Mouse (Mus musculus): ENCODE data around the gene Ube2d2b. TPM values are rescaled to one million over a fixed set of nuclear protein-coding genes. Genes with fewer than 3 reads are reported as not detected.

The Ube2d2b gene
- polyA plus RNA-seq, 1 experiment from 2014 or later = 0.10 TPM

GRCm38 (mm10) chr5:107858963-107859362 lies 29.1 kb downstream of the Ube2d2b start:
- H3K4me1 ChIP-seq = peaks cover 9% of the 10 kb centered on the region
- H3K27me3 ChIP-seq = no peaks in the 10 kb centered on the region
- H3K9me3 ChIP-seq = no peaks in the 10 kb centered on the region
- no peak overlapping the region for H3K27ac ChIP-seq (replicated peaks)
- no peaks in the 10 kb centered on the region for H3K36me3 ChIP-seq
- H3K4me3 ChIP-seq = no peak overlapping the region
- ATAC-seq (replicated peaks) = no peak
- H3K9ac ChIP-seq (replicated peaks) = no peak overlapping the region
- 51% methylated on average over 2 of the region's 2 CpGs for WGBS
- no peak overlapping the region for H3K4me2 ChIP-seq (replicated peaks)

- no peak overlapping the region for H3K9ac ChIP-seq (replicated peaks)
- H3K27me3 ChIP-seq = no peaks in the 10 kb centered on the region
- 87% methylated on average over 3 of the region's 3 CpGs for WGBS
- no peaks in the 10 kb centered on the region for H3K36me3 ChIP-seq
- no peak for ATAC-seq (replicated peaks)
- peaks cover 10% of the 10 kb centered on the region; the same call in 1 of the 2 replicates for H3K4me1 ChIP-seq
- H3K9me3 ChIP-seq = no peaks in the 10 kb centered on the region
- H3K4me2 ChIP-seq (replicated peaks) = no peak overlapping the region
- H3K27ac ChIP-seq (replicated peaks) = no peak overlapping the region
- H3K4me3 ChIP-seq = no peak overlapping the region
Measured at GRCm38 (mm10) chr5:107863971-107864370, 34.1 kb downstream of the Ube2d2b start.

- no peak overlapping the region for H3K4me2 ChIP-seq (replicated peaks)
- no peaks in the 10 kb centered on the region for H3K36me3 ChIP-seq
- ATAC-seq (replicated peaks) = no peak
- H3K9ac ChIP-seq (replicated peaks) = no peak overlapping the region
- no peaks in the 10 kb centered on the region for H3K9me3 ChIP-seq
- H3K27me3 ChIP-seq = no peaks in the 10 kb centered on the region
- no peak overlapping the region for H3K4me3 ChIP-seq
- peaks cover 10% of the 10 kb centered on the region; the same call in 1 of the 2 replicates for H3K4me1 ChIP-seq
- 74% methylated on average over 2 of the region's 2 CpGs for whole genome bisulfite sequencing
- no peak overlapping the region for H3K27ac ChIP-seq (replicated peaks)
Measured at GRCm38 (mm10) chr5:107866127-107867126, 36.5 kb downstream of the Ube2d2b start.

DNA sequence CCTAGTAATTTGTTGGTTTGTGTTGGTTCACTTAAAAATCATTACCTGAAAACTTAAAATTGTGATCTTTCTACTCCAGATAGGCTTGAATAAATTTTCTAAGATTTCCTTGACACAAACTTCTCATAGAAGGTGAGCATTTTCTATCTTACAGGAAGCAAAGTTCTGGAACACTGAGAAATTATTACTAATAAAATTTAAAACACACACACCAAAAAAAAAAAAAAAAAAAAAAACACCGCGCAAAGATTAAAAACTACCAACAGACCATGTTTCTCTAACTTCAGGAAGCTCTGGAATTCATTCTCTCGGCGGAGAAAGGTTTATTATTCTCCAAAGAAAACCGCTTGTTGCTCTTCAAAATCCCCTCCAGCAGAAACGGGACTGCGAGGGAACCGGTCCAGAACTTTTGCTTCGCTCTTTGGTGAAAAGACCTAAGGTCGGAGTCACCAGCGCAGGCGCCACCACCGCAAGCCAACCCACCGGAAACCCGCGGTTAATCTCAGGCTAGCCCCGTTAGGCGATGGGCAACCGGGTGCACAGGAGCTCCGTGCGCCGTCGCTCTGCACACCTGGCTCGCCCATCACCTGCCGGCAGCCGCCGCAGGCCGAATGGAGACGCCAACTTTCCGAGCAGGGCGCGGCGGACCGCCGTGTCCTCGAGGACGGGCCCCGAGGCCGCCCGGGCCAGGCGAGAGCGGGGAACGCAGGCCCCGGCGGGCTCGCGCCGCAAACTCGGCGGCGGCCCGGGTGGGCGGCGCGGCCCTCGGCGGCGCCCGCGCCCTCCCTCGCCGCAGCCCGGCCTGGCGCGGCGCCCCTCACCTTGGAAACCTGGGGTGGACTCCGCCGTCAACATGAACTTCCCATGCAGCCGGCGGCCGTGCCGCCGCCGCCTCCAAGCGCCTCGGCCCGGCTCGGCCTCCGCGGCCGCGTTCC lies 38.3 kb downstream of the Ube2d2b start:
- H3K9me3 ChIP-seq = no peaks in the 10 kb centered on the region
- peak overlapping the region; percentile 74 for H3K4me2 ChIP-seq (replicated peaks)
- H3K27ac ChIP-seq (replicated peaks) = peak overlapping the region; percentile 91
- H3K27me3 ChIP-seq = no peaks in the 10 kb centered on the region
- H3K4me1 ChIP-seq = peaks cover 10% of the 10 kb centered on the region; the same call in 1 of the 2 replicates
- H3K9ac ChIP-seq (replicated peaks) = peak overlapping the region; percentile 77
- peak overlapping the region; percentile 84 for H3K4me3 ChIP-seq
- ATAC-seq (replicated peaks) = peak; percentile 78
- no peaks in the 10 kb centered on the region for H3K36me3 ChIP-seq
- under 1% methylated on average over 82 of the region's 82 CpGs for WGBS

- peak overlapping the region; percentile 74 for H3K4me2 ChIP-seq (replicated peaks)
- H3K27me3 ChIP-seq = no peaks in the 10 kb centered on the region
- no peaks in the 10 kb centered on the region for H3K9me3 ChIP-seq
- H3K36me3 ChIP-seq = no peaks in the 10 kb centered on the region
- ATAC-seq (replicated peaks) = peak; percentile 98
- H3K4me1 ChIP-seq = peaks cover 10% of the 10 kb centered on the region; the same call in 1 of the 2 replicates
- H3K27ac ChIP-seq (replicated peaks) = peak overlapping the region; percentile 91
- peak overlapping the region; percentile 77 for H3K9ac ChIP-seq (replicated peaks)
- peak overlapping the region; percentile 84 for H3K4me3 ChIP-seq
- WGBS = under 1% methylated on average over 54 of the region's 58 CpGs
Measured at GRCm38 (mm10) chr5:107868905-107869424, 39.1 kb downstream of the Ube2d2b start.

DNA sequence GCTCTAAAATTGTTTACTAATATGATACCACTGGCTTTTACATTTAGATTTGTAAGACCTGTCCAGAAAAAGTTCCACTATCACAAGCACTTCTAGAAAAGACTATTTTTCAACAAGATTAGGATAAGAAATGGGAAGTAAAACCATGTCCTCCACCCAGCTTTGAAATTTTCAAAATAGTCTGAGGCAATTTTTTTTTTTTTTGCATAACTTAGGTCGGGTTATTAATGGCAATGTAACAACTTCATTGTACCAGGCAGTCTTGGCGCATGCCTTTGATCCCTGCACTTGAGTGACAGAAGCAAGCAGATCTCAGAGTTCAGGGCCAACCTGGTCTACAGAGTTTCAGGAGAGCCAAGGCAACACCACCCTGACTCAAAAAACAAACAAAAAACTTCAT lies 39.8 kb downstream of the Ube2d2b start:
- 53% methylated on average over 2 of the region's 2 CpGs for WGBS
- no peak overlapping the region for H3K4me2 ChIP-seq (replicated peaks)
- ATAC-seq (replicated peaks) = no peak
- H3K4me1 ChIP-seq = peaks cover 10% of the 10 kb centered on the region; the same call in 1 of the 2 replicates
- no peak overlapping the region for H3K9ac ChIP-seq (replicated peaks)
- H3K9me3 ChIP-seq = no peaks in the 10 kb centered on the region
- H3K27me3 ChIP-seq = no peaks in the 10 kb centered on the region
- H3K4me3 ChIP-seq = no peak overlapping the region
- H3K36me3 ChIP-seq = no peaks in the 10 kb centered on the region
- H3K27ac ChIP-seq (replicated peaks) = no peak overlapping the region

GRCm38 (mm10) chr5:107873330-107873729 lies 43.4 kb downstream of the Ube2d2b start:
- WGBS = 86% methylated on average over 6 of the region's 6 CpGs

GRCm38 (mm10) chr5:107873886-107874302 lies 44.0 kb downstream of the Ube2d2b start:
- Histone ChIP-seq H3K9me3 (no peaks in the 10 kb centered on the region), H3K4me1 (no peaks in the 10 kb centered on the region), H3K9ac (replicated peaks) (no peak overlapping the region), H3K4me3 (no peak overlapping the region), H3K4me2 (replicated peaks) (no peak overlapping the region), H3K36me3 (no peaks in the 10 kb centered on the region), H3K27me3 (no peaks in the 10 kb centered on the region), H3K27ac (replicated peaks) (no peak overlapping the region)
- no peak for ATAC-seq (replicated peaks)
- 61% methylated on average over 7 of the region's 7 CpGs for WGBS

More at GRCm38 (mm10) chr5:107873330-107873729, 43.4 kb downstream of the Ube2d2b start:
- ATAC-seq (replicated peaks) = no peak
- no peak overlapping the region for H3K4me2 ChIP-seq (replicated peaks)
- H3K27ac ChIP-seq (replicated peaks) = no peak overlapping the region
- no peak overlapping the region for H3K9ac ChIP-seq (replicated peaks)
- no peaks in the 10 kb centered on the region for H3K4me1 ChIP-seq
- H3K4me3 ChIP-seq = no peak overlapping the region
- H3K27me3 ChIP-seq = no peaks in the 10 kb centered on the region
- no peaks in the 10 kb centered on the region for H3K9me3 ChIP-seq
- no peaks in the 10 kb centered on the region for H3K36me3 ChIP-seq

DNA sequence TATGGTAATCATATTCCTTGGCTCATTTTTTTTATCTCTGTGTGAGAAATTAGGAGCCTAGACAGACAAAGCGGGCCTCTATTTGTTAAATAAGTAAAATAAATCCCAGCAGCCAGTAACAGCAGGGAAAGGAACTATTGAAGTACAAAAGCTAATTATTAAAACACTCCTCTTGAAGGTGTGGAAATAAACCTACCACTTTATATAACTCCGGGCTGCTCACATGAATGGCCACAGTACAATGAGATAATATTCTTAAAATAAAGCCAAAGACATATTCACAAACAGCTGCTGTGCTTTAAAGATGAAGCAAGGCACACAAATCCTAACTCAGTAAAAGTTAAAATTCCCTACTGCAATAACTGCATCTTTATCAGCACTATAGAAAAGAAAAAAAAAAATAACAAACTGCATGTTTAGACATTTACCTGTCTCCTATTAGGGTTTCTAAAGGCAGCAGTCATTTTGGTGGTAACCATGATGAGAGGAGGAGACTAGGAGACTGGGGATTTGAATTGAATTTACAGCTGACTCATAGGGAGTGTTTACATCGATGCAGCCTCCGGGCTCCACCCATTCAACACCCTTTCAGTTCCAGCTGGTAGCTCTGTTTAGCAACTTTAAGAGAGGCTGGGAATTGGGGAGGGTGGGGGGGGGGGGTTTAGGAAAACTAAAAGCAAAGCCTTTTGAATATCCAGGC lies 44.8 kb downstream of the Ube2d2b start, which contains the start of gene Evi5:
Gene Evi5, minus strand, starts transcription at position 547 of the 700 bp plus-strand sequence.
- Histone ChIP-seq H3K4me2 (replicated peaks) (no peak within 1 kb of the TSS), H3K27ac (replicated peaks) (no peak within 1 kb of the TSS), H3K9ac (replicated peaks) (no peak within 1 kb of the TSS), H3K27me3 (no peaks in the 10 kb centered on the region), H3K36me3 (no peaks in the 10 kb centered on the region), H3K4me3 (no peak within 1 kb of the TSS), H3K9me3 (no peaks in the 10 kb centered on the region), H3K4me1 (no peaks in the 10 kb centered on the region)
- 46% methylated on average over 4 of the region's 4 CpGs for WGBS
- no peak for ATAC-seq (replicated peaks)

GRCm38 (mm10) chr5:107875261-107875611 lies 45.3 kb downstream of the Ube2d2b start:
- H3K27me3 ChIP-seq = no peaks in the 10 kb centered on the region
- H3K27ac ChIP-seq (replicated peaks) = no peak overlapping the region
- H3K9ac ChIP-seq (replicated peaks) = no peak overlapping the region
- no peak overlapping the region for H3K4me3 ChIP-seq
- H3K36me3 ChIP-seq = no peaks in the 10 kb centered on the region
- H3K9me3 ChIP-seq = no peaks in the 10 kb centered on the region
- ATAC-seq (replicated peaks) = no peak
- H3K4me2 ChIP-seq (replicated peaks) = no peak overlapping the region
- H3K4me1 ChIP-seq = no peaks in the 10 kb centered on the region

DNA sequence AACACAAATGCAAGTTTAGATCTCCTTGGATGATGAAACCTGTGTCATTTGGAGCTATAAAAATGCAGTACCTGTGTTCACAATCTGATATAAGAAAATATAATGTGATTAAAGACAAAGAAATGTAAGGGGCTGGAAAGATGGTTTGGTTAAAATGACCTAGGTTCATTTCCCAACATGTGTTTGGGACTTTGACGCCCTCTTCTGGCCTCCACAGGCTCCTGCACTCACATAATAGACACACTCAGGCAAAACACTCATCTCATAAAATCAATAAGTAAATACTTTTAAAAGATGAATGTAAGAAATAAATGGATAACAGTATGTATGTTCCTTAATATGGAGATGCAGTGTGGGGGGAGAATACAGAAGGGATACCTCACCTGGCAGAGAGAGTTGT lies 47.2 kb downstream of the Ube2d2b start:
- Histone ChIP-seq H3K27me3 (no peaks in the 10 kb centered on the region), H3K9me3 (no peaks in the 10 kb centered on the region), H3K9ac (replicated peaks) (no peak overlapping the region), H3K4me1 (no peaks in the 10 kb centered on the region), H3K36me3 (no peaks in the 10 kb centered on the region), H3K27ac (replicated peaks) (no peak overlapping the region), H3K4me2 (replicated peaks) (no peak overlapping the region), H3K4me3 (no peak overlapping the region)
- no peak for ATAC-seq (replicated peaks)
- 82% methylated on average over 1 of the region's 1 CpGs for WGBS

Measured in forebrain, embryonic 15.5 days (tissue).